Mouse (Mus musculus): ENCODE measurements at regions not wholly inside any gene's neighbourhood (a gene's known extent, or its start where the extent isn't known, plus 50 kb on each side); places are given as distances from the start of the nearest gene placed in this dataset.

- TF ChIP-seq CTCF (IDR thresholded peaks at IDR 0.05; ENCODE audit: control insufficient read depth, insufficient read depth, low read length), result no peak
- TF ChIP-seq POLR2A (IDR thresholded peaks at IDR 0.05; ENCODE audit: borderline replicate concordance, control insufficient read depth, low read depth, low read length), result no peak
These were observed 51.0 kb upstream of the Bank1 start for GRCm38 (mm10) chr3:136376893-136377292.

Measured in bone marrow, adult 2 months (tissue).